Mouse (Mus musculus) liver, embryonic 16.5 days (tissue): ENCODE measurements around the gene 4930516K23Rik. TPM values are rescaled to one million over a fixed set of nuclear protein-coding genes. Genes with fewer than 3 reads are reported as not detected.

ENCODE experiments used
- ATAC-seq: fragments of 200-750 bp; cut with Nextera tagmentation; 2 replicates; pipeline ENCODE4 v1.8.0; 2017; ENCODE audit warnings: low read depth, mild to moderate bottlenecking, moderate number of reproducible peaks, moderate library complexity
- H3K27ac ChIP-seq: fragments of 300-500 bp; sonication (generic); 2 replicates; pipeline ENCODE4 v1.5.1; 2014; ENCODE audit warnings: mild to moderate bottlenecking, low read length
- H3K27me3 ChIP-seq: fragments of 300-500 bp; sonication (generic); 2 replicates; pipeline ENCODE4 v1.6.1; 2014; ENCODE audit warnings: low read depth, low read length, mixed read lengths; ENCODE audit not compliant: control insufficient read depth, insufficient read depth
- H3K36me3 ChIP-seq: fragments of 300-500 bp; sonication (generic); 2 replicates; pipeline ENCODE4 v1.6.1; 2014; ENCODE audit warnings: mild to moderate bottlenecking; ENCODE audit not compliant: control insufficient read depth, insufficient read depth
- H3K4me1 ChIP-seq: fragments of 300-500 bp; sonication (generic); 2 replicates; pipeline ENCODE4 v1.6.1; 2014; ENCODE audit warnings: low read depth, low read length, mixed read lengths; ENCODE audit not compliant: control insufficient read depth
- H3K4me2 ChIP-seq: fragments of 300-500 bp; sonication (generic); 2 replicates; pipeline ENCODE4 v1.6.1; 2014; ENCODE audit warnings: low read depth, low read length, mixed read lengths
- H3K4me3 ChIP-seq: fragments of 300-500 bp; sonication (generic); 2 replicates; pipeline ENCODE4 v1.5.1; 2014; ENCODE audit warnings: low read depth, mild to moderate bottlenecking, low read length
- H3K9ac ChIP-seq: fragments of 300-500 bp; sonication (generic); 2 replicates; pipeline ENCODE4 v1.6.1; 2014; ENCODE audit warnings: low read depth, low read length
- H3K9me3 ChIP-seq: fragments of 300-500 bp; sonication (generic); replicated peaks from 2 replicates; pipeline ENCODE4 v1.6.1; 2016; ENCODE audit warnings: low read length; ENCODE audit not compliant: control insufficient read depth
- WGBS: fragments of 180-500 bp; shearing (Covaris S2); extraction: QIAGEN DNeasy Blood & Tissue Kit; methylation state at CpG from one replicate; pipeline ENCODE4 v1.1.7; 2014; ENCODE audit not compliant: insufficient replicate concordance; 5-methylcytosine and 5-hydroxymethylcytosine counted together
- polyA plus RNA-seq: library from polyadenylated mRNA; unstranded; fragments of >200 nt; fragmentation: Nextera tagmentation; extraction: Ambion mirVana; gene quantifications from 2 replicates; pipeline ENCODE4 v1.2.1, GENCODE M21; 2015

Gene 4930516K23Rik
- polyA plus RNA-seq, 1 experiment from 2014 or later, result not detected

- Histone ChIP-seq H3K9ac (no peak overlapping the region), H3K27ac (no peak overlapping the region), H3K4me2 (no peak overlapping the region), H3K4me3 (no peak overlapping the region), H3K27me3 (no peaks in the 10 kb centered on the region), H3K36me3 (no peaks in the 10 kb centered on the region), H3K9me3 (no peaks in the 10 kb centered on the region), H3K4me1 (no peaks in the 10 kb centered on the region)
- ATAC-seq, result no peak
- 58% methylated on average over 3 of the region's 3 CpGs for WGBS
Measured at GRCm38 (mm10) chr7:104026978-104027377, 34.3 kb downstream of the 4930516K23Rik start.

GRCm38 (mm10) chr7:104025473-104025872, 35.8 kb downstream of the 4930516K23Rik start, which contains the start of gene Olfr640:
Olfr640 (minus strand) TSS chr7:104025573.
- H3K36me3 ChIP-seq, result no peaks in the 10 kb centered on the region
- 57% methylated on average over 6 of the region's 6 CpGs for WGBS
- no peaks in the 10 kb centered on the region for H3K27me3 ChIP-seq
- H3K4me2 ChIP-seq, result no peak within 1 kb of the TSS
- H3K9me3 ChIP-seq, result no peaks in the 10 kb centered on the region
- H3K9ac ChIP-seq, result no peak within 1 kb of the TSS
- no peak within 1 kb of the TSS for H3K27ac ChIP-seq
- no peak for ATAC-seq
- no peak within 1 kb of the TSS for H3K4me3 ChIP-seq
- no peaks in the 10 kb centered on the region for H3K4me1 ChIP-seq

GRCm38 (mm10) chr7:104021651-104022050, 39.6 kb downstream of the 4930516K23Rik start:
- Histone ChIP-seq H3K4me3 (no peak overlapping the region), H3K36me3 (no peaks in the 10 kb centered on the region), H3K4me1 (no peaks in the 10 kb centered on the region), H3K9me3 (no peaks in the 10 kb centered on the region), H3K4me2 (no peak overlapping the region), H3K27ac (no peak overlapping the region), H3K27me3 (no peaks in the 10 kb centered on the region), H3K9ac (no peak overlapping the region)
- no peak for ATAC-seq
- WGBS, result 68% methylated on average over 6 of the region's 6 CpGs

GRCm38 (mm10) chr7:104018953-104019352, 42.3 kb downstream of the 4930516K23Rik start:
- WGBS, result 75% methylated on average over 1 of the region's 1 CpGs
- Histone ChIP-seq H3K9ac (no peak overlapping the region), H3K4me1 (no peaks in the 10 kb centered on the region), H3K27ac (no peak overlapping the region), H3K27me3 (no peaks in the 10 kb centered on the region), H3K36me3 (no peaks in the 10 kb centered on the region), H3K4me2 (no peak overlapping the region), H3K4me3 (no peak overlapping the region), H3K9me3 (no peaks in the 10 kb centered on the region)
- no peak for ATAC-seq

- no peaks in the 10 kb centered on the region for H3K4me1 ChIP-seq
- no peaks in the 10 kb centered on the region for H3K9me3 ChIP-seq
- H3K27me3 ChIP-seq, result no peaks in the 10 kb centered on the region
- no peak within 1 kb of the TSS for H3K4me3 ChIP-seq
- no peak within 1 kb of the TSS for H3K4me2 ChIP-seq
- ATAC-seq, result no peak
- H3K27ac ChIP-seq, result no peak within 1 kb of the TSS
- H3K9ac ChIP-seq, result no peak within 1 kb of the TSS
- no peaks in the 10 kb centered on the region for H3K36me3 ChIP-seq
Measured at GRCm38 (mm10) chr7:104017203-104017602, 44.0 kb downstream of the 4930516K23Rik start, which contains the start of gene Olfr639. Olfr639 (minus strand) TSS chr7:104017303.

Other genes with a start within 250 kb of the 4930516K23Rik start
- gene Hbb-bt, start 247.4 kb downstream of the 4930516K23Rik start, polyA plus RNA-seq, result 43,947 and 47,652 TPM in 2 replicates
- 113,562 and 115,549 TPM in 2 replicates for gene Hbb-bs, start 233.3 kb downstream of the 4930516K23Rik start, polyA plus RNA-seq
- 0.22 TPM in 1 of 2 replicates, not detected in the other for gene Hbb-bh2, start 220.9 kb downstream of the 4930516K23Rik start, polyA plus RNA-seq
- gene Hbb-bh1, start 218.3 kb downstream of the 4930516K23Rik start, polyA plus RNA-seq, result 24.9 and 31.8 TPM in 2 replicates
- 114 and 115 TPM in 2 replicates for gene Hbb-y, start 208.2 kb downstream of the 4930516K23Rik start, polyA plus RNA-seq
- gene Olfr66, start 175.2 kb downstream of the 4930516K23Rik start, polyA plus RNA-seq, result not detected in 2 replicates
- not detected in 2 replicates for gene Olfr64, start 167.0 kb downstream of the 4930516K23Rik start, polyA plus RNA-seq
- gene Olfr65, start 158.0 kb downstream of the 4930516K23Rik start, polyA plus RNA-seq, result not detected in 2 replicates
- 0.13 TPM in 1 of 2 replicates, not detected in the other for gene Olfr631, start 132.6 kb downstream of the 4930516K23Rik start, polyA plus RNA-seq
- gene Olfr632, start 127.1 kb downstream of the 4930516K23Rik start, polyA plus RNA-seq, result 0.18 and 0.29 TPM in 2 replicates
- gene Olfr633, start 117.0 kb downstream of the 4930516K23Rik start, polyA plus RNA-seq, result not detected in 2 replicates
- gene Olfr635, start 90.3 kb downstream of the 4930516K23Rik start, polyA plus RNA-seq, result not detected in 2 replicates
- not detected in 2 replicates for gene Olfr638, start 62.7 kb downstream of the 4930516K23Rik start, polyA plus RNA-seq
- not detected in 2 replicates for gene Olfr639, start 44.1 kb downstream of the 4930516K23Rik start, polyA plus RNA-seq
- not detected in 2 replicates for gene Olfr640, start 35.9 kb downstream of the 4930516K23Rik start, polyA plus RNA-seq
- not detected in 2 replicates for gene Olfr641, start 26.0 kb downstream of the 4930516K23Rik start, polyA plus RNA-seq
- gene Olfr642, start 8.8 kb downstream of the 4930516K23Rik start, polyA plus RNA-seq, result not detected in 2 replicates
- gene Olfr644, start 10.4 kb upstream of the 4930516K23Rik start, polyA plus RNA-seq, result not detected in 2 replicates
- gene Olfr645, start 24.0 kb upstream of the 4930516K23Rik start, polyA plus RNA-seq, result not detected in 2 replicates
- gene Olfr646, start 43.4 kb upstream of the 4930516K23Rik start, polyA plus RNA-seq, result not detected in 2 replicates
- not detected in 2 replicates for gene Ubqln5, start 68.4 kb upstream of the 4930516K23Rik start, polyA plus RNA-seq
- gene Olfr643, start 76.0 kb upstream of the 4930516K23Rik start, polyA plus RNA-seq, result not detected in 2 replicates
- gene Ubqln3, start 81.8 kb upstream of the 4930516K23Rik start, polyA plus RNA-seq, result not detected in 2 replicates
- not detected in 2 replicates for gene Ubqlnl, start 89.1 kb upstream of the 4930516K23Rik start, polyA plus RNA-seq
- not detected in 2 replicates for gene Olfm5, start 103.4 kb upstream of the 4930516K23Rik start, polyA plus RNA-seq
- 0.04 and 0.05 TPM in 2 replicates for gene Olfr648, start 121.9 kb upstream of the 4930516K23Rik start, polyA plus RNA-seq
- not detected in 2 replicates for gene Olfr649, start 134.5 kb upstream of the 4930516K23Rik start, polyA plus RNA-seq
- 0.22 and 0.37 TPM in 2 replicates for gene Trim6, start 157.3 kb upstream of the 4930516K23Rik start, polyA plus RNA-seq
- 1.3 and 1.4 TPM in 2 replicates for gene Trim34a, start 183.0 kb upstream of the 4930516K23Rik start, polyA plus RNA-seq
- gene Trim5, start 226.6 kb upstream of the 4930516K23Rik start, polyA plus RNA-seq, result 0.33 and 0.43 TPM in 2 replicates